Mouse (Mus musculus) gastrocnemius, adult 2 months (tissue): Measurements from ENCODE around the gene Pole. TPM values are rescaled to one million over a fixed set of nuclear protein-coding genes. Genes with fewer than 3 reads are reported as not detected.
A peak's percentile ranks its signal among the peaks of the same experiment; 100 is the strongest.

Experiments used
- DNase-seq: peaks from one replicate; pipeline ENCODE4 v3.0.0; 2022
- H3K27ac ChIP-seq: fragments of 200-600 bp; 2 replicates; pipeline ENCODE4 v1.8.1; 2022; ENCODE audit warnings: mild to moderate bottlenecking
- H3K4me3 ChIP-seq: fragments of 200-600 bp; 2 replicates; pipeline ENCODE4 v1.8.1; 2022; ENCODE audit warnings: mild to moderate bottlenecking, moderate library complexity
- CTCF ChIP-seq: fragments of 200-600 bp; IDR thresholded peaks from 2 replicates; pipeline ENCODE4 v1.8.1; 2022; ENCODE audit warnings: antibody characterized with exemption, mild to moderate bottlenecking, moderate library complexity
- intact Hi-C: fragments of 180-260 bp; cut with DNase I; formaldehyde crosslinking; loops from one replicate; pipeline ENCODE4 v1.15.1; 2025
- long read RNA-seq, 2 experiments: library from polyadenylated mRNA; stranded (forward); transcript quantifications; one replicate each; pipeline ENCODE4 v2.0.0; 2021
- total RNA-seq, 2 experiments: library from RNA; stranded (reverse); gene quantifications; 2 replicates each; pipeline ENCODE4 v1.2.3; 2021

Pole gene
- total RNA-seq = 1 to 10 TPM; 1.6 to 2.0 TPM
- long read RNA-seq, experiment 1, partial matches to known transcripts = 1 of 2 reads
- long read RNA-seq, experiment 1, other reads (novel, unspliced or antisense) = 1 of 2 reads
- long read RNA-seq, experiment 2, partial matches to known transcripts = 1 of 2 reads
- long read RNA-seq, experiment 2, other reads (novel, unspliced or antisense) = 1 of 2 reads

- H3K27ac ChIP-seq = peak within 1 kb of the TSS; percentile 90
- DNase-seq = peak; percentile 95
- H3K4me3 ChIP-seq = peak within 1 kb of the TSS; percentile 82
- no peak for TF ChIP-seq CTCF
- intact Hi-C loops = loop anchor here (2.0 kb wide), 1 partner anchor 17 kb away; the partner anchor contains the start of gene Pgam5
Observed at GRCm38 (mm10) chr5:110285770-110286445, at the start of gene Pole, which contains the start of gene Pxmp2. Gene Pole (plus strand): TSS chr5:110286306. Gene Pxmp2 (minus strand): TSS chr5:110286186.

- Histone ChIP-seq H3K4me3 (no peak overlapping the region), H3K27ac (no peak overlapping the region)
- no peak for TF ChIP-seq CTCF
- intact Hi-C loops = no loop called here
- DNase-seq = no peak
Observed at GRCm38 (mm10) chr5:110244091-110244490, 42.0 kb upstream of the Pole start.

- intact Hi-C loops = loop anchor here (5.0 kb wide), 1 partner anchor 35 kb away; the partner anchor contains the start of gene Ankle2
- no peak for DNase-seq
- TF ChIP-seq CTCF = no peak
- H3K27ac ChIP-seq = no peak overlapping the region
- H3K4me3 ChIP-seq = no peak overlapping the region
Observed at GRCm38 (mm10) chr5:110266941-110267340, 19.2 kb upstream of the Pole start.

- intact Hi-C loops = loop anchor here (2.0 to 5.0 kb wide), 2 partner anchors 17 to 37 kb away; partner anchors contain the start of genes Ankle2, Pole and Pxmp2
Observed at GRCm38 (mm10) chr5:110269141-110270101, 16.7 kb upstream of the Pole start, which contains the start of gene Pgam5. Gene Pgam5 (minus strand): TSS chr5:110269913.

GRCm38 (mm10) chr5:110270242-110270641, 15.9 kb upstream of the Pole start:
- peak; percentile 16 for DNase-seq
- no peak for TF ChIP-seq CTCF
- no peak overlapping the region; the same call in none of the 2 replicates for H3K4me3 ChIP-seq
- peak overlapping the region; percentile 94 for H3K27ac ChIP-seq
- intact Hi-C loops = no loop called here

More at GRCm38 (mm10) chr5:110269141-110270101, 16.7 kb upstream of the Pole start, which contains the start of gene Pgam5:
- DNase-seq = peak; percentile 96
- H3K4me3 ChIP-seq = peak within 1 kb of the TSS; percentile 80
- H3K27ac ChIP-seq = peak within 1 kb of the TSS; percentile 94
- TF ChIP-seq CTCF = peak; percentile 84

GRCm38 (mm10) chr5:110274147-110274546, 12.0 kb upstream of the Pole start:
- Histone ChIP-seq H3K4me3 (no peak overlapping the region), H3K27ac (no peak overlapping the region)
- TF ChIP-seq CTCF = no peak
- intact Hi-C loops = no loop called here
- no peak for DNase-seq

GRCm38 (mm10) chr5:110274846-110275245, 11.3 kb upstream of the Pole start:
- Histone ChIP-seq H3K4me3 (no peak overlapping the region), H3K27ac (no peak overlapping the region)
- intact Hi-C loops = no loop called here
- TF ChIP-seq CTCF = no peak
- no peak for DNase-seq

- intact Hi-C loops = no loop called here
- DNase-seq = no peak
- Histone ChIP-seq H3K27ac (no peak overlapping the region), H3K4me3 (no peak overlapping the region)
- no peak for TF ChIP-seq CTCF
Observed at GRCm38 (mm10) chr5:110276391-110276790, 9.7 kb upstream of the Pole start.

GRCm38 (mm10) chr5:110276910-110277309, 9.2 kb upstream of the Pole start:
- Histone ChIP-seq H3K4me3 (no peak overlapping the region), H3K27ac (no peak overlapping the region)
- intact Hi-C loops = no loop called here
- TF ChIP-seq CTCF = no peak
- DNase-seq = no peak

- Histone ChIP-seq H3K4me3 (no peak overlapping the region), H3K27ac (no peak overlapping the region)
- intact Hi-C loops = no loop called here
- TF ChIP-seq CTCF = no peak
- no peak for DNase-seq
Observed at GRCm38 (mm10) chr5:110281984-110282383, 4.1 kb upstream of the Pole start.

- peak; percentile 65 for DNase-seq
- TF ChIP-seq CTCF = peak; percentile 69
- H3K4me3 ChIP-seq = peak overlapping the region; percentile 82
Observed at GRCm38 (mm10) chr5:110284536-110284935, 1.6 kb upstream of the Pole start.

GRCm38 (mm10) chr5:110285156-110285555, 950 bp upstream of the Pole start:
- Histone ChIP-seq H3K4me3 (peak overlapping the region; percentile 82), H3K27ac (peak overlapping the region; percentile 90)
- intact Hi-C loops = no loop called here
- no peak for TF ChIP-seq CTCF
- DNase-seq = no peak

More at GRCm38 (mm10) chr5:110284536-110284935, 1.6 kb upstream of the Pole start:
- H3K27ac ChIP-seq = peak overlapping the region; percentile 90
- intact Hi-C loops = no loop called here
